Mouse (Mus musculus) retina, adult 2 months (tissue): Measurements from ENCODE around the gene Lrit2.

Experiments used
- DNase-seq: peaks from one replicate; pipeline ENCODE4 v3.0.0-alpha.2; 2012; ENCODE audit warnings: low read depth, low spot score

Lrit2 gene

DNA sequence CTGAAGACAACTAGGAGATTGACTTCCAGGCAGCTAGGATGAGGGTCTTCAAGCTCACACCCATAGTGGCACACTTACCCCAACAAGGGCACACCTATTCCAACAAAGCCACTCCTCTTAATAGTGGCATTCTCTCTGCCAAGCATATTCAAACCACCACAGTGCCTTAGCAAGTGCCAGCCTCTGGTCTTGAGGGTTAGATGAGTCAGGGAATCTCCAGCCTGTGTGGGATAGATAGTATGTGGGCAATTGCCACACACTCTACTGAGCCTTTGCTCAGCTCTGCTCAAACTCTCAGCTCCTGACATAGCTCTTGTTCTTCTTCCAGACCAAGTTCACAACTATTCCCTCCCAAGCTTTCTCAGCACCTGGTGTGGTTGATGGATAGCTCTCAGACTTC is 43.6 kb downstream of the Lrit2 start:
- DNase-seq = no peak

GRCm38 (mm10) chr14:37112931-37113330 is 45.2 kb downstream of the Lrit2 start:
- DNase-seq = no peak

DNA sequence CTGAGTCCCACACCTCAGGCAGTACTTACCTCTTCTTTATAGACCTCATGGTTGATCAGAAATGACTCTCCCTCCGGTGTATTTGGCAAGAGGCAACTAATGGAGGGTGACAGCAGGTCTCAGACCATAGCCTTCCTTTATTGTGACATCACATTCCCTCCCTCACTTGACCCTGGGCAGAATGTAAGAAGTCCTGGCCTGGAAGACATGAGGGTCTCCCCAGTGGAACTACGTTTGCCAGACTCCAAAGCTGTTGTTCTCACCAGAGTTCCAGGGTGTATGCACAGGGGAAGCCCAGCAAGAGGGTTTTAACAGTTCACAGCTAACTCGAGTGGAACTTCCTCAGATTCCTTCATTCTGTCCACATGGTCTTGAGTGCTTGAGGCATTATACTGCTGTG is 46.2 kb downstream of the Lrit2 start, which contains the start of gene 2610528A11Rik:
Gene 2610528A11Rik (minus strand): TSS at position 101 of the 400 bp plus-strand sequence.
- no peak for DNase-seq

GRCm38 (mm10) chr14:37119233-37119632 is 51.5 kb downstream of the Lrit2 start:
- DNase-seq = no peak
